Mouse (Mus musculus): ENCODE measurements at regions not wholly inside any gene's neighbourhood (a gene's known extent, or its start where the extent isn't known, plus 50 kb on each side); places are given as distances from the start of the nearest gene placed in this dataset.

DNA sequence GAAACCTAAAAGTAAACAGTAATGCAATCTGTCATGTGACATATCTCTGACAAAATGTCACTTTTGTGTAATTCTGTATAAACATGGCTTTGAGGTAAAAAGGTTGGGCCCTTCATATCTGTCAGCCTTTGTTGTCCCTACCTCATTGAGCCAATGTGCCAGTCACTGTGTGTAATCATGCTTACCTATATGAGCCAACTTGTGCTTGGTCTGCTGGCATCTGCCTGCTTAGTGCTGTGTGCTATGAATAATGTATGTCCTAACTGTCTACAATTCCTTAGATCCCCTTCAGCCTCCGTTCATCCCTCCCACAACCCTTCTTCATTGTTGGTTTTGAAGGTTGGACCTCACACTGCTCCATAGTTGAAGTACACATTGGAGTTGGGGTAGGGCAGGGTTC, 86.9 kb upstream of the Olig3 start:
- no peaks in the 10 kb centered on the region for H3K27me3 ChIP-seq (ENCODE audit: control insufficient read depth, insufficient read depth, low read depth, low read length)
- WGBS, result 65% methylated on average over 1 of the region's 1 CpGs
- no peaks in the 10 kb centered on the region for H3K9me3 ChIP-seq (ENCODE audit: control insufficient read depth, low read length)
- H3K36me3 ChIP-seq (ENCODE audit: control insufficient read depth, insufficient read depth, low read length), result no peaks in the 10 kb centered on the region
- H3K4me3 ChIP-seq (ENCODE audit: low read length), result no peak overlapping the region
- no peak overlapping the region for H3K27ac ChIP-seq (ENCODE audit: low read length)
- H3K4me2 ChIP-seq (ENCODE audit: low read depth, low read length), result no peak overlapping the region
- no peak overlapping the region for H3K9ac ChIP-seq (ENCODE audit: low read length)
- no peaks in the 10 kb centered on the region for H3K4me1 ChIP-seq (replicated peaks; ENCODE audit: control insufficient read depth, insufficient read depth, low read length)
- ATAC-seq (ENCODE audit: low read depth), result no peak

DNA sequence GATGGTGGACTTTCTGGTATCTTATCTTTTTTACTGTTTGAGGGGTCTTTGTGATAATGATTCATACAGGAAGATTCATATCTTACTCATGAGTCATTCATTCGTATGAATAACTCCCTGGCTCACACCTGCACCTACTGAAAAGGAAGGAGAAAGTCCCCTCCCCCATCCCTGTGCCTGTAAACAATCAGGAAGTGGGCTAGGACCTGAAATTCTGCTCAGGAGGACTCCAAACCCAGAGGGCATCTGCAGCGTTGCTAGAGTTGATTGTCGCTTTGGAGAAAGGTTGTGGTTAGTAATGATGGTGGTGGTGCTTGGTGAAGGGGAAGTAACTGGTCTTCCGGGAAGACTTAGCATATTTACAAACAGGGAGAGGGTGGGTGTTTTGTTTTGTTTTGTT, 88.3 kb upstream of the Olig3 start:
- ATAC-seq (ENCODE audit: low read depth), result no peak
- Histone ChIP-seq H3K27ac (ENCODE audit: low read length) (no peak overlapping the region), H3K9me3 (ENCODE audit: control insufficient read depth, low read length) (no peaks in the 10 kb centered on the region), H3K27me3 (ENCODE audit: control insufficient read depth, insufficient read depth, low read depth, low read length) (no peaks in the 10 kb centered on the region), H3K4me1 (replicated peaks; ENCODE audit: control insufficient read depth, insufficient read depth, low read length) (no peaks in the 10 kb centered on the region), H3K4me3 (ENCODE audit: low read length) (no peak overlapping the region), H3K4me2 (ENCODE audit: low read depth, low read length) (no peak overlapping the region), H3K9ac (ENCODE audit: low read length) (no peak overlapping the region), H3K36me3 (ENCODE audit: control insufficient read depth, insufficient read depth, low read length) (no peaks in the 10 kb centered on the region)
- WGBS, result 59% methylated on average over 4 of the region's 4 CpGs

DNA sequence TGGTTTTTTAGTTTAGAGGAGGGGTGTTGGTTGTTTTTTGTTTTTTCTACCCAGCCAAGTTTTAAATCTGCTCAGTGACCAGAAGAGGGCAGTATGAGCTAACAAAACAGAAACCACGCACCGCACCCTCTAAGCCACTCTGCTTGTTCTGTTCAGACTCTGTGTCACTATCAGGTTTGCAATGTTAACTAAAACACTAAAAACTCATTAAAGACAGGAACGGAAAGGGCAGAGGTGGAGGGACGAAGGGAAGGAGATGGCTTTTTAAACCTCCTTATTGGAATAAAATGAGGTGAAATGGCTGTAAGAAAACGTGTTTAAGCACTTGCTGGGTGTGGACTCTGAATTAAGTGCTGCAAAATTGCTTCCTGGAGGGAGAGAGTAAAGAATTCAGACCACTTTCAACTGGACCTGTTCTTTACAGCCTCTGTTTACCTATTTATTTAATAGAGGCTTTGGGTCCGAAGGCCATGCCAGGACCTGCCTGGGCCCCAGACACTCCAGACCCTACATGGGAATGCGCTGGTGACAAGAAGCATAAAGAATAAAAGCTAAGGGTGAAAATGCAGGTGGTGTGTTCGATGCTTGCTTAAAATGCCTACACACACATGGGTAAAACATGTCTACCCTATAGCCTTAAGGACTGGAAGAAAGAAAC, 116.1 kb upstream of the Olig3 start:
- 0 out of 2 replicates have a peak, but pooled peaks have one; percentile 45 for ATAC-seq (ENCODE audit: low read depth)
- 27% methylated on average over 8 of the region's 8 CpGs for WGBS

DNA sequence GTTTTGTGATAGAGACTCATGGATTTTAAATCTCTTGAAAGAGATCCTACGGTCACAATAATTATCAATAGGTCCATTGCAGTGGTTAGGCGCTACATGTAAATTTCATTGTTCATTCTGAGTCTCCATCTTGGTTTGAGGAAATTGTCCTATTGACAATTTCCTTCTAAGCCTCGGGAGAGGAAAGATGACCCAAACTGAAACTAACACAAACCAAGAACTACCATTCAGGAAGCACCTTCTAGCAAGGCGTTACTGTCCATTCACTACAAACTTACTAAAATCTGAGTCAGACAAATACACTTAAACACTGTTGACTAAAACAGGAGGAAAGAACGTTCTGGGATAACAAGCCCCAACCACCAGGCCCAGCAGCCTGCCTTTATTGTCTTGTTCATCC, 140.1 kb upstream of the Olig3 start:
- Histone ChIP-seq H3K9me3 (ENCODE audit: control insufficient read depth, low read length) (no peaks in the 10 kb centered on the region), H3K36me3 (ENCODE audit: control insufficient read depth, insufficient read depth, low read length) (no peaks in the 10 kb centered on the region), H3K27me3 (ENCODE audit: control insufficient read depth, insufficient read depth, low read depth, low read length) (no peaks in the 10 kb centered on the region), H3K9ac (ENCODE audit: low read length) (no peak overlapping the region), H3K4me3 (ENCODE audit: low read length) (no peak overlapping the region), H3K4me1 (replicated peaks; ENCODE audit: control insufficient read depth, insufficient read depth, low read length) (no peaks in the 10 kb centered on the region), H3K4me2 (ENCODE audit: low read depth, low read length) (no peak overlapping the region), H3K27ac (ENCODE audit: low read length) (no peak overlapping the region)
- no peak for ATAC-seq (ENCODE audit: low read depth)
- 80% methylated on average over 5 of the region's 5 CpGs for WGBS

More for the DNA sequence above, 116.1 kb upstream of the Olig3 start:
- no peaks in the 10 kb centered on the region for H3K27me3 ChIP-seq (ENCODE audit: control insufficient read depth, insufficient read depth, low read depth, low read length)
- H3K4me3 ChIP-seq (ENCODE audit: low read length), result no peak overlapping the region
- no peaks in the 10 kb centered on the region for H3K36me3 ChIP-seq (ENCODE audit: control insufficient read depth, insufficient read depth, low read length)
- H3K9me3 ChIP-seq (ENCODE audit: control insufficient read depth, low read length), result no peaks in the 10 kb centered on the region
- H3K4me1 ChIP-seq (replicated peaks; ENCODE audit: control insufficient read depth, insufficient read depth, low read length), result no peaks in the 10 kb centered on the region
- H3K4me2 ChIP-seq (ENCODE audit: low read depth, low read length), result no peak overlapping the region
- H3K9ac ChIP-seq (ENCODE audit: low read length), result no peak overlapping the region
- H3K27ac ChIP-seq (ENCODE audit: low read length), result no peak overlapping the region

DNA sequence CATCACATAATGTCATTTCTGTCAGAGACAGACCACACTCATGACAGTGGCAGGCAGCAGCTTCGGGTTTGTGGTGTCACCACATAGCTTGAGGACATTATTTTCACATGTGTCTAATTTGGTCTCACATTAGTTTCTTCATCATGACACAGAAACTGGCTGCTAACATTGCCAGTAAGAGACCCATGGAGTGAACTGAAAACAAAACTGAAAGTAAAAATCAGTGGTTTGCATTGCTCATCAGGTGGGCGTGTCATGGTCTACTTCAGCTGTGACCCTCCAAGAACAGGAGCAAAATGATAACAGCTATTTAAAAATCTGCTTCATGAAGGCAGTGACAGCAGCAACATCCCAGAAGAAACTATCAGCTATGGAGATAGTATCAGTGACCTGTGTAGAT, 146.6 kb upstream of the Olig3 start:
- ATAC-seq (ENCODE audit: low read depth), result no peak
- Histone ChIP-seq H3K27ac (ENCODE audit: low read length) (no peak overlapping the region), H3K9me3 (ENCODE audit: control insufficient read depth, low read length) (no peaks in the 10 kb centered on the region), H3K4me2 (ENCODE audit: low read depth, low read length) (no peak overlapping the region), H3K9ac (ENCODE audit: low read length) (no peak overlapping the region), H3K27me3 (ENCODE audit: control insufficient read depth, insufficient read depth, low read depth, low read length) (no peaks in the 10 kb centered on the region), H3K4me3 (ENCODE audit: low read length) (no peak overlapping the region), H3K36me3 (ENCODE audit: control insufficient read depth, insufficient read depth, low read length) (no peaks in the 10 kb centered on the region), H3K4me1 (replicated peaks; ENCODE audit: control insufficient read depth, insufficient read depth, low read length) (no peaks in the 10 kb centered on the region)
- WGBS, result 85% methylated on average over 2 of the region's 2 CpGs

DNA sequence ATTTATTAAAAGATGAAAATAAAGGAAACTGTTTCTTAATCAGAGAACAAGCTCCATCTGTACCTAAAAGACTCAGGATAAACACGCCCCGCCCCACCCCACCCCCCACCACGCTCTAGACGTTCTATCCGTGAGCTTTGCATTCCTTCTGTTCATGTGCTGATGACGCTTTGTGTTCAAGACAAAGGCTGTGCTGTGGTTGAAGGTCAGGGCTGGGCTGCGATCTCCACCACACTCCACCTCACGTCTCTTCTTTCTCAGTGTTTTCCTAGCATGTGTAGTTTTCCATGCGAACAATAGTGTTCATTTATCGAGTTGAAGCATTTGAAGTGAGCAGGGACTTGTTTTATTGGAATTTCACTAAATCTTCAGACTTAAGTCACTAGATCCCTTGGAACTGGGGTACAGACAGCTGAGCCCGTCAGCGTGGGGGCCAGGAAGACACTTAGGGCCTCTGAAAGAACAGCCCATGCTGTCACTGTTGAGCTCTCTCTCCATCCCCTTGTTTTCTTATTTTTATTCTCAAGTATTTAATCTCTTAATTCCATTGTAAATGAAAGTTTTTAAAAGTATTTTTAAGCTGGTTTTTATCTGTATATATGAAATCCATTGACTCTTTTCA, 148.1 kb upstream of the Olig3 start:
- H3K4me2 ChIP-seq (ENCODE audit: low read depth, low read length), result no peak overlapping the region
- ATAC-seq (ENCODE audit: low read depth), result no peak

DNA sequence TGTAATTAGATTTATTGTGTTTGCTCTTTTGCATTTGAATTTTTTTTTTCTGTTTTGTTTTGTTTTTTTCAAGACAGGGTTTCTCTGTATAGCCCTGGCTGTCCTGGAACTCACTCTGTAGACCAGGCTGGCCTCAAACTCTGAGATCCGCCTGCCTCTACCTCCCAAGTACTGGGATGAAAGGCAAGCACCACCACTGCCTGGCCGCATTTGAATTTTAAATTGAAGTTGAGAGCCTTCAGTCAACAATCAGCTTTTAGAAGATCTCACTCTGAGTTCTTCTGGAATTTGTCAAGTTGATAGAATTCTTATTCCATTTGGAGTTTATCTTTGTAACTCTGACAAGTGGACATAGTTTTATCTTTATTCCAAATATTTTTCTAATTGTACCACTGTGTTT, 148.8 kb upstream of the Olig3 start:
- ATAC-seq (ENCODE audit: low read depth), result no peak
- H3K27me3 ChIP-seq (ENCODE audit: control insufficient read depth, insufficient read depth, low read depth, low read length), result no peaks in the 10 kb centered on the region
- no peak overlapping the region for H3K4me3 ChIP-seq (ENCODE audit: low read length)
- no peak overlapping the region for H3K27ac ChIP-seq (ENCODE audit: low read length)
- no peak overlapping the region for H3K4me2 ChIP-seq (ENCODE audit: low read depth, low read length)
- H3K9me3 ChIP-seq (ENCODE audit: control insufficient read depth, low read length), result no peaks in the 10 kb centered on the region
- no peak overlapping the region for H3K9ac ChIP-seq (ENCODE audit: low read length)
- no peaks in the 10 kb centered on the region for H3K4me1 ChIP-seq (replicated peaks; ENCODE audit: control insufficient read depth, insufficient read depth, low read length)
- 73% methylated on average over 2 of the region's 2 CpGs for WGBS
- no peaks in the 10 kb centered on the region for H3K36me3 ChIP-seq (ENCODE audit: control insufficient read depth, insufficient read depth, low read length)

More for the DNA sequence above, 148.1 kb upstream of the Olig3 start:
- H3K9ac ChIP-seq (ENCODE audit: low read length), result no peak overlapping the region
- no peaks in the 10 kb centered on the region for H3K9me3 ChIP-seq (ENCODE audit: control insufficient read depth, low read length)
- H3K27me3 ChIP-seq (ENCODE audit: control insufficient read depth, insufficient read depth, low read depth, low read length), result no peaks in the 10 kb centered on the region
- no peak overlapping the region for H3K4me3 ChIP-seq (ENCODE audit: low read length)
- no peak overlapping the region for H3K27ac ChIP-seq (ENCODE audit: low read length)
- no peaks in the 10 kb centered on the region for H3K4me1 ChIP-seq (replicated peaks; ENCODE audit: control insufficient read depth, insufficient read depth, low read length)
- H3K36me3 ChIP-seq (ENCODE audit: control insufficient read depth, insufficient read depth, low read length), result no peaks in the 10 kb centered on the region
- 24% methylated on average over 12 of the region's 12 CpGs for WGBS

DNA sequence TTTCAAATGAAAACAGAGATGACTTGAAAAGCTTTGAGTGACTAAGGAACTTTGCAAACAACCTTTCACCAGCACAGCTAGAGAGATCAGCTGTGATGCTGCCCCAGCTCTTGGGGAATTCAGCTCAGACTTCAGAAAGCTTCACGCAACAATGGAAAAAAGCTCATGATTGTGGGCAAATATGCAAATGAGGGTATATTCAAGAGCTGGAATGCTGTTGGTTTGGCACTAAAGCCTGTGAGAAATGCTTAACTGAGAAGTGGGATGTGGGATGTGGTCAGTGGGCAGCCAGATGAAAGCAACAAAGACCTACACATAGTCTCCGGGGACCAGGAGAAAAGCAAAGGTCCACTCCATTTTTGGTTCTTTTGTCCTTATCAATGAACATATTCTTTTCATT, 156.0 kb upstream of the Olig3 start:
- WGBS, result 89% methylated on average over 2 of the region's 2 CpGs
- no peak overlapping the region for H3K27ac ChIP-seq (ENCODE audit: low read length)
- ATAC-seq (ENCODE audit: low read depth), result no peak

DNA sequence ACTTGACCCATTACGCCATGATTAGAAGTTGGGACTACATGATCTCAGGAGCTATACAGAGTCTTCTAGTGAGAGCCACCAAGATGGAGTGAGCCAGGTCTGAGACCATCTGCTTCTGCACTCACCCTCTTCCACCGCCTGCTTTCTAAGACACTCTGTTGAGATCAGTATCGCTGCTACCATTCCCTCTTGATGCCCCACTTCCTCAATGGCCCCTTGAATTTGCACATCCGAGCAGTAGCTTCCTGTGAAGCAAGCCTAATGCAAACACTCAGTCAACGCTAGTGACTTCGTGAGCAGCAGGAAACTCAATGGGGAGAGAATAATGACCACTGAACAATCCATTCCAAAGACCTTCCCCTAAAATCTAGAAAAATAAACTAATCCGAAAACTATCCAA, 160.7 kb upstream of the Olig3 start:
- WGBS, result 45% methylated on average over 7 of the region's 7 CpGs
- no peak for ATAC-seq (ENCODE audit: low read depth)
- Histone ChIP-seq H3K9ac (ENCODE audit: low read length) (no peak overlapping the region), H3K9me3 (ENCODE audit: control insufficient read depth, low read length) (no peaks in the 10 kb centered on the region), H3K4me3 (ENCODE audit: low read length) (no peak overlapping the region), H3K27me3 (ENCODE audit: control insufficient read depth, insufficient read depth, low read depth, low read length) (no peaks in the 10 kb centered on the region), H3K36me3 (ENCODE audit: control insufficient read depth, insufficient read depth, low read length) (no peaks in the 10 kb centered on the region), H3K4me2 (ENCODE audit: low read depth, low read length) (no peak overlapping the region), H3K27ac (ENCODE audit: low read length) (no peak overlapping the region), H3K4me1 (replicated peaks; ENCODE audit: control insufficient read depth, insufficient read depth, low read length) (peaks cover 2% of the 10 kb centered on the region; the same call in 1 of the 2 replicates)

More for the DNA sequence above, 156.0 kb upstream of the Olig3 start:
- H3K9ac ChIP-seq (ENCODE audit: low read length), result no peak overlapping the region
- H3K4me1 ChIP-seq (replicated peaks; ENCODE audit: control insufficient read depth, insufficient read depth, low read length), result no peaks in the 10 kb centered on the region
- H3K9me3 ChIP-seq (ENCODE audit: control insufficient read depth, low read length), result no peaks in the 10 kb centered on the region
- no peak overlapping the region for H3K4me2 ChIP-seq (ENCODE audit: low read depth, low read length)
- no peak overlapping the region for H3K4me3 ChIP-seq (ENCODE audit: low read length)
- H3K36me3 ChIP-seq (ENCODE audit: control insufficient read depth, insufficient read depth, low read length), result no peaks in the 10 kb centered on the region
- H3K27me3 ChIP-seq (ENCODE audit: control insufficient read depth, insufficient read depth, low read depth, low read length), result no peaks in the 10 kb centered on the region
